Comparison of ENCODE assay signal across 8 mouse cellular contexts in the genomic region with DNA sequence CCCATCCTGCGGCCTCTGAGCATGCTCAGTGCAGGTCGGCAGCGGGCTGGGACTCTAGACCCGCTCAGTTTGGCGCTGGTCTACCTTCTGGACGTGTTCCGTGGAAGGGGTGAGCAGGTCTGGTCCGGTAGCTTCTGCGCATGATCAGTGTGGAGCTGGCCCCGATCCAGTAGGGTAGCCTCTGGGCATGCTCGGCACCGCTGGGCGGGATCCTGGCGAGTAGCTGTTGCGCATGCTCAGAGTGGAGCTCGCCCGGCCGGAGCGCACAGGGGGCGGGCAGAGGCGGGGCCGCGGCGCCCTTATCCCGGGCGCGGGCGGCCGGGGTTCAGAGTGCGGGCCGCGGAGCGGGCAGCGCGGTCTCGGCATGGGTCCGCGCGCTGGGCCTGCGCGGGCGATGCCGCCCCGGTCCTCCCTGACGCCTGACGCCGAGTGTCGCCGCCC. TPM values are rescaled to one million over a fixed set of nuclear protein-coding genes. Genes with fewer than 3 reads are reported as not detected.
A peak's percentile ranks its signal among the peaks of the same experiment; 100 is the strongest.
DNase-seq lines count a peak whose midpoint lies in the region; ATAC-seq and TF ChIP-seq lines count a peak whose summit lies in the region.

A gene (plus strand): TSS at position 255 of the 441 bp plus-strand sequence.

- H3K9me3 ChIP-seq in MEL (replicated peaks; ENCODE audit: insufficient read depth, low read length), result no peaks in the 10 kb centered on the region
- H3K9me3 ChIP-seq in lung, embryonic 16.5 days (ENCODE audit: control insufficient read depth, low read length), result no peaks in the 10 kb centered on the region

- peak within 1 kb of the TSS; percentile 88 for H3K9ac ChIP-seq in MEL (ENCODE audit: control insufficient read depth, low read depth, low read length, poor library complexity, severe bottlenecking)
- peak within 1 kb of the TSS; percentile 79 for H3K9ac ChIP-seq in lung, embryonic 16.5 days (ENCODE audit: low read length)

- H3K4me3 ChIP-seq in MEL (ENCODE audit: control insufficient read depth in 1 of 2, insufficient read depth in 1 of 2, low read depth in 2 of 2, low read length in 2 of 2), result peak within 1 kb of the TSS; percentile 82 to 96
- peak within 1 kb of the TSS; percentile 68 for H3K4me3 ChIP-seq in cerebellum, adult 2 months (replicated peaks; ENCODE audit: insufficient read depth, low read depth, low read length)
- peak within 1 kb of the TSS; percentile 71 for H3K4me3 ChIP-seq in lung, embryonic 16.5 days (ENCODE audit: low read length)

- no peaks in the 10 kb centered on the region for H3K27me3 ChIP-seq in MEL (ENCODE audit: control insufficient read depth in 1 of 2, insufficient read depth in 2 of 2, low read length in 2 of 2)
- no peaks in the 10 kb centered on the region for H3K27me3 ChIP-seq in cerebellum, adult 2 months (ENCODE audit: control insufficient read depth, insufficient read depth, low read length)
- H3K27me3 ChIP-seq in lung, embryonic 16.5 days (ENCODE audit: control insufficient read depth, insufficient read depth, low read depth, low read length), result no peaks in the 10 kb centered on the region

- TF ChIP-seq CTCF in MEL (IDR thresholded peaks at IDR 0.05 in 2 of 3, conservative IDR thresholded peaks at IDR 0.05 in 1 of 3; ENCODE audit: control insufficient read depth in 1 of 3, insufficient read depth in 1 of 3, low read depth in 2 of 3, low read length in 3 of 3, poor library complexity in 1 of 3, severe bottlenecking in 1 of 3), result no peak
- TF ChIP-seq CTCF in cerebellum, adult 2 months (IDR thresholded peaks at IDR 0.05; ENCODE audit: borderline replicate concordance, insufficient read depth, low read depth, low read length), result no peak

- peaks cover 7 to 13% of the 10 kb centered on the region in 2 experiments; a peak in 3 of 4 replicates for H3K4me1 ChIP-seq in MEL (ENCODE audit: control insufficient read depth in 1 of 2, insufficient read depth in 2 of 2, low read length in 2 of 2)
- H3K4me1 ChIP-seq in cerebellum, adult 2 months (ENCODE audit: control insufficient read depth, insufficient read depth, low read length), result peaks cover 7% of the 10 kb centered on the region
- peaks cover 25% of the 10 kb centered on the region for H3K4me1 ChIP-seq in lung, embryonic 16.5 days (replicated peaks; ENCODE audit: control insufficient read depth, insufficient read depth, low read length)

- H3K27ac ChIP-seq in MEL (ENCODE audit: control insufficient read depth, low read depth, low read length), result peak within 1 kb of the TSS; percentile 72
- peak within 1 kb of the TSS; percentile 82 for H3K27ac ChIP-seq in cerebellum, adult 2 months (ENCODE audit: insufficient read depth, low read length)
- peak within 1 kb of the TSS; percentile 78 for H3K27ac ChIP-seq in lung, embryonic 16.5 days (ENCODE audit: low read length)

- peaks cover 40% of the 10 kb centered on the region for H3K79me2 ChIP-seq in MEL (ENCODE audit: control insufficient read depth, insufficient read depth, low read length, poor library complexity)

- peak; percentile 97 for DNase-seq in MEL (ENCODE audit: low read depth, low spot score)
- peak; percentile 100 for DNase-seq in cerebellum, adult 2 months
- DNase-seq in forelimb bud, embryonic 11.5 days (ENCODE audit: low read depth, low spot score), result peak; percentile 96
- DNase-seq in layer of hippocampus, adult 9-10 months (ENCODE audit: low spot score), result peak; percentile 97
- peak; percentile 100 for DNase-seq in ovary, postnatal 10 days (ENCODE audit: low spot score)
- peak; percentile 88 to 92 for DNase-seq in thymus, postnatal 10 days (ENCODE audit: low spot score in 2 of 2)

- H3K36me3 ChIP-seq in MEL (ENCODE audit: control insufficient read depth in 1 of 2, insufficient read depth in 2 of 2, low read length in 2 of 2), result peaks cover 0 to 14% of the 10 kb centered on the region in 2 experiments; a peak in 3 of 4 replicates
- no peaks in the 10 kb centered on the region for H3K36me3 ChIP-seq in lung, embryonic 16.5 days (ENCODE audit: control insufficient read depth, insufficient read depth, low read length)

- no peak for TF ChIP-seq EP300 in MEL (IDR thresholded peaks at IDR 0.05; ENCODE audit: low read depth in 1 of 2, low read length in 2 of 2)

- H3K4me2 ChIP-seq in lung, embryonic 16.5 days (ENCODE audit: low read depth, low read length), result peak within 1 kb of the TSS; percentile 83

- no peak for TF ChIP-seq RAD21 in MEL (IDR thresholded peaks at IDR 0.05; ENCODE audit: low read depth, low read length)

- ATAC-seq in hematopoietic stem cell, adult 5-6 weeks (replicated peaks in 1 of 2; ENCODE audit: insufficient read depth in 1 of 2, low FRiP score in 2 of 2, low TSS enrichment in 1 of 2, low read depth in 1 of 2, poor library complexity in 2 of 2, severe bottlenecking in 2 of 2), result peak; percentile 56 to 65
- ATAC-seq in lung, embryonic 16.5 days (ENCODE audit: low read depth), result peak; percentile 95

- WGBS in cerebellum, adult 2 months, result 1% methylated on average over 49 of the region's 49 CpGs
- WGBS in lung, embryonic 16.5 days, result under 1% methylated on average over 45 of the region's 49 CpGs

- peak; percentile 81 to 99 for TF ChIP-seq POLR2A in MEL (IDR thresholded peaks at IDR 0.05; ENCODE audit: control insufficient read depth in 1 of 2, insufficient read depth in 1 of 2, low read depth in 1 of 2, low read length in 2 of 2, poor library complexity in 1 of 2)
- peak; percentile 77 for TF ChIP-seq POLR2A in cerebellum, adult 2 months (IDR thresholded peaks at IDR 0.05; ENCODE audit: borderline replicate concordance, insufficient read depth, low read length)

TF ChIP-seq in MEL, 35 proteins besides CTCF, POLR2A, EP300 and RAD21:
- TF ChIP-seq JUND (IDR thresholded peaks at IDR 0.05; ENCODE audit: low read depth, low read length), result no peak
- no peak; the same call in 1 of the 2 replicates for TF ChIP-seq SIN3A (IDR thresholded peaks at IDR 0.05; ENCODE audit: low read length)
- no peak for TF ChIP-seq MYC (IDR thresholded peaks at IDR 0.05; ENCODE audit: low read depth, low read length)
- no peak for TF ChIP-seq GABPA (IDR thresholded peaks at IDR 0.05; ENCODE audit: low read depth, low read length)
- TF ChIP-seq CHD1 (IDR thresholded peaks at IDR 0.05; ENCODE audit: low read depth, low read length), result no peak
- no peak for TF ChIP-seq SMC3 (IDR thresholded peaks at IDR 0.05; ENCODE audit: low read depth, low read length)
- TF ChIP-seq ZC3H11A (IDR thresholded peaks at IDR 0.05; ENCODE audit: low read depth, low read length), result no peak
- TF ChIP-seq USF2 (IDR thresholded peaks at IDR 0.05; ENCODE audit: borderline replicate concordance in 1 of 2, insufficient read depth in 1 of 2, low read depth in 1 of 2, low read length in 2 of 2), result no peak
- no peak for TF ChIP-seq USF1 (IDR thresholded peaks at IDR 0.05; ENCODE audit: low read depth, low read length)
- peak; percentile 66 for TF ChIP-seq HCFC1 (IDR thresholded peaks at IDR 0.05; ENCODE audit: low read depth, low read length)
- peak; percentile 77 for TF ChIP-seq NELFE (IDR thresholded peaks at IDR 0.05; ENCODE audit: low read depth, low read length)
- TF ChIP-seq NRF1 (IDR thresholded peaks at IDR 0.05; ENCODE audit: insufficient read depth, low read depth, low read length, poor library complexity, severe bottlenecking), result peak; percentile 91
- 0 out of 2 replicates have a peak, but pooled peaks have one; percentile 82 for TF ChIP-seq ZMIZ1 (IDR thresholded peaks at IDR 0.05; ENCODE audit: low read depth, low read length)
- 0 out of 2 replicates have a peak, but pooled peaks have one; percentile 52 for TF ChIP-seq TBP (IDR thresholded peaks at IDR 0.05; ENCODE audit: low read depth, low read length)
- TF ChIP-seq POLR2AphosphoS2 (IDR thresholded peaks at IDR 0.05; ENCODE audit: low read length), result peak; percentile 26; the same call in 1 of the 2 replicates
- TF ChIP-seq ZKSCAN1 (IDR thresholded peaks at IDR 0.05; ENCODE audit: low read depth, low read length), result no peak
TF ChIP-seq in MEL: peak in this region for 6.

RNA-seq across cellular contexts. Expression of the gene that starts here (rescaled TPM):
- total RNA-seq in MEL (2012; rRNA removed), result 21.0 and 21.9 TPM in 2 replicates
- 10 to 100 TPM in 1 of 2 experiments, not detected in 1; 36.7 TPM for polyA plus RNA-seq in MEL (2012; ENCODE audit: insufficient read depth in 1 of 2, insufficient read length in 2 of 2, low read depth in 1 of 2, low replicate concordance in 2 of 2, missing spikeins in 1 of 2)
- polyA plus RNA-seq in cerebellum, adult 2 months (2012; rRNA removed), result 16.9 and 17.5 TPM in 2 replicates
- total RNA-seq in hematopoietic stem cell, adult 5-6 weeks (2017), result 18.0 and 19.2 TPM in 2 replicates
- 12.6 and 14.0 TPM in 2 replicates for polyA plus RNA-seq in lung, embryonic 16.5 days (2015; fragmentation: Nextera tagmentation; extraction: Ambion mirVana)

Comparison
In these comparisons a context has a peak if more than half of its experiments do, and no peak if none do; other contexts are left out.
1. Peak in every context shown above with its lines: DNase-seq, ATAC-seq, H3K4me3 ChIP-seq and H3K27ac ChIP-seq.